Mouse (Mus musculus): ENCODE results near the gene Mrpl58. TPM values are rescaled to one million over a fixed set of nuclear protein-coding genes. Genes with fewer than 3 reads are reported as not detected.

Gene Mrpl58
- polyA plus RNA-seq (2017; shearing (Covaris generic)) = 162 TPM

DNA sequence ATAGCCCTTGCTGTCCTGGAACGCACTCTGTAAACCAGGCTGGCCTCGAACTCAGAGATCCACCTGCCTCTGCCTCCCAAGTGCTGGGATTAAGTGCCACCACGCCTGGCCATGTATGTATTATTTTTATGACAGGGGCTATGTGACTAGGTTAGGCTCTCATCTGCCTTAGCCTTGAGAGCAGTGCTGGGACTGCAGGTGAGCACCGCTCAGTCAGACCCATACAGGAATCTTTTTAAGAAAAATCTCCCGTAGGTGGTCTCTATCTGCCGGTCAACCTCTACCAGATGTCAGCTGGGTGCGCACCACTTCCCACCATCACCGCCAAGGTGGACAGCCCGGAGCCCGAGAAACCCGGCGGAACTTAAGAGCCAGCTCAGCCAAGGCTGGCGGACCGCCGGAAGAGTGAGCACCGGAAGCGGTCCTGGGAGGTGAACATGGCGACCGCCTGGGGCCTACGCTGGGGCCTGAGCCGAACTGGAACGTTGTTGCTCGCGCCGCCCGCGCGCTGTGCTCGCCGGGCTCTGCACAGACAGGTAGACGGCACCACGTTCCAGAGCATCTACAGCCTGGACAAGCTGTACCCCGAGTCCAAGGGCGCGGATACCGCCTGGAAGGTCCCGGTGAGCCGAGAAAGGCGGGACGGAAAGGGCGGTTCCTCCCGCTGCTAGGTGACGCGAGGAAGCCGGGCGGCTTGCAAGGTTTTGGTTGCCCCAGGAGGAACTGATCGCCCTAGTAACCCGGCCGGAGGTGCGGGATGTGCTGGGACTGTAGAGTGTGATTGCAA is at the start of gene Mrpl58:
Gene Mrpl58, plus strand, starts transcription at position 415 of the 787 bp plus-strand sequence.

DNA sequence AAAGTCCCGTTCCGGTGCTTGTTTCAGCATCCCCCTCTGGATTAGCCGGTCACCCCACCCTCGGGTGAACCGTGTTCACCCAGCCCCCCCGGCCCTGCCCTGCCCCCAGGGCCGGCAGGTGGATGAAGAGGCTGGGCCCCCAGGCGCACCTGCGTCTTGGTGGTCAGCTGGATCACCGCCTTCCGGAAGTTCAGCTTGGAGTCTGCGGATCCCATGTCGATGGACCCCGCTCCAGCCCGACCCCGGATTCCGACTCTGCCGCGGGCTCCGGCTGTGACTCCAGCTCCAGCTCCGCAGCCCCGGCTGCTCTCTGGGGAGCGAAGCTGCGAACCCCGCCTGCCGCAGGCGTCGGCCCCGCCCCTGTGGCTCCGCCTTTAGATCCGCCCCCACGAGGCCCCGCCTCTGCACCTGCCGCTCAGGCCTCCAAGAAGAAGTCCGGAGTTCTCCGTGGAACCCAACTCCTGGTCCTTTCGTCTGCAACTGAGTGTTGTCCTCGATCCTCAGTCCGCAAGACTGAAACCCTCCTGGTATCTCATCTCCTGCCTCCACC is 36.1 kb upstream of the Mrpl58 start, which contains the start of gene Hid1:
Gene Hid1, minus strand, starts transcription at position 362 of the 550 bp plus-strand sequence.

DNA sequence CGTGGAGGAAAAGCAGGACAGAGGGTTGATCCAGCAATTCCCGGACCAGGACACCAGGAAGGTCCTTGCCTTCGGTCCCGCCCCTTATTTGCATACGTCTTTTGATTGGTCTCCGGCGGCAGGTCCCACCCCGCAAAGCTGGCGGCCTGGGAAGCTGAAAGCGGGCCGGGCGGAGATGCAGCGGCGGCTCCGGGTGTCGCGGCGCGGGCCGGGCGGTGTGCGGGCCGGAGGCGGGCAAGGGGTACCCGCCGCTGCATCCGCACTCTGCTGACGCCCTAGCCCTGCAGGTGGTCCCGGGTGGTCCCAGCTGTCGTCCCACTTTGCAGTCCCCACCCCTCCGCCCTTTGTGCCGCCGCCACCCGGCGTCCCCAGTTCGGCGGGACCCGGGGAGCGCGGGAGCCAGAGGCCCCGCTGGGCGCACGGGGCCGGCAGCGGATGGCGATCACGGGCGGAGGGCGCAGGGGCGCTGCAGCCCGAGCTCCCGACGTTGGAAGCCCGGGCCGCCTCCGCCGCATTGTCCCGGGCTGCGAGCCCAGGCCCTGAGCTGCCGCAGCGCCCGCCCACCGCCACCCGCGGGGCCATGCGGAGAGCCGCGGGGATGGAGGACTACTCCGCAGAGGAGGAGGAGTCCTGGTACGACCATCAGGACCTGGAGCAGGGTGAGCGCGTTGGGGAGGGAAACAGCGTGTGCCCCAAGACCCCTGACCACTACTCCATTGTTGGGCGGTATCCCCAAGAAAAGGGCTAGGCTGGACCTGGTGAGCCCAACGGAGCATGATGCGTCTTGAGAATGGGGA is 21.6 kb upstream of the Mrpl58 start, which contains the start of gene Cdr2l:
Gene Cdr2l, plus strand, starts transcription at position 174 of the 797 bp plus-strand sequence.

DNA sequence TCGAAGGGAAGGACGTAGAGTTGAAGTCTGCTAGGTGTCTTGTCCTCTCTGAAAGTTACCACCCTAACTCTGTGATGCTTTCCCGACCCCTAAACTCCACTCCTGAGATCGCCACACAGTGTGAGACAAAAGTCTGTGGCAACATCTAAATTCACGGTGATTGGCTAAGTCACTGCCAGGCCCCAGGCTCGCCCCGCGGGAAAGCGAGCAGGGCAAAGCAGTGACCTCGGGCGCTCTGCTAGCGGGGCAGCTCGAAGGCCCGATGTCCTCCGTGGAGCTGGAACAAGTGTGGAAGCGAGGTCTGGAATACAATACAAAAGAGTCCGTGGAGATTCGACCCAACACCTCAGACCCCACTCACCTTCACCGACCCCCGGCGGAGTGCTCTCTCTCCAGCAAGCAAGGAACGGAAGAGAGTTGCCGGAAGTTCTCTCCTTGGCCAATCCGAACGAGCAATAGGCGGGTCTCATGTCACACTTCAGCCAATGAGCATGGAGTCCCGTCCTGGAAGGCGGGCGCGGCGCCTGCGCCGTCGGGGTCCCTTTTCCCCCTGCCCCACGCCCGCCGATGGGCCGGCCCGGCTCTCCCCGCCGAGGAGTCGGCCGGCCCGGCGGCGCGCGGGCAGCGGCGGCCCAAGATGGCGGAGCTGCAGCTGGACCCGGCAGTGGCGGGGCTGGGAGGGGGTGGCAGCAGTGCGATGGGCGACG is 16.1 kb downstream of the Mrpl58 start, which contains the start of the genes Atp5h and Kctd2:
Gene Atp5h, minus strand, starts transcription at position 432 of the 707 bp plus-strand sequence.
Gene Kctd2, plus strand, starts transcription at position 598 of the 707 bp plus-strand sequence.

DNA sequence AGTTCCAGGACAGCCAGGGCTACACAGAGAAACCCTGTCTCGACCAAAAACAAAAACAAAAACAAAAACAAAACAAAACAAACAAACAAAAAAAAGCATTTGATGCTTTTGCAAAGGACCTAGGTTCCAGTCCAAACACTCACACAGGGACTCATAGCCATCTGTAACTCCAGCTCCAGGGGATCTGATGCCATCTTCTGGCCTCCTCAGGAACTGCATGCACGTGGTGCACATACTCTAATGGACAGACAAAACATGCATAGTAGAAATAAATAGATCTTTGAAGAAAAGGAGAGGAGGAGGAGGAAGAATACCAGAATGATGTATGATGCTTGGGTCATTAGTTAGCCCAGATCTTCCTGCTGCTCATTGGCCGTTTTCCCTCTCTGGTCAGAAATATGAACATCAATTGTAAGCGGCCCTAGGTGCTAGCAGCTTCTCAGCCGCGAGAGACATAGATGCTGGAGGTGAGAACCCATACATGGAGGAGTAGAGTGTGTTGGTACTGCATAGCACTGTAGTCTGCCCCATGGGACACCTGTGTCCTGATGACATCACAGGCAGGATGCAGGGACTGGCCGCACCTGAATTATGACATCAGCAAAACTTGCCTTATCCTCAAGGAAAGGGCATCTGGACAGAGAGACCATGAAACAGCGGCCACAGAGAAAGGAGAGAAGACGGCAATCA is 36.5 kb downstream of the Mrpl58 start, which contains the start of gene Trim80:
Gene Trim80, plus strand, starts transcription at position 640 of the 690 bp plus-strand sequence.

Other genes with a start within 250 kb of the Mrpl58 start
- gene Slc9a3r1, start 240.4 kb upstream of the Mrpl58 start, polyA plus RNA-seq (2017; shearing (Covaris generic)) = 595 TPM
- gene Tmem104, start 216.3 kb upstream of the Mrpl58 start, polyA plus RNA-seq (2017; shearing (Covaris generic)) = 18.1 TPM
- gene Nat9, start 215.9 kb upstream of the Mrpl58 start, polyA plus RNA-seq (2017; shearing (Covaris generic)) = 15.8 TPM
- not detected for gene Grin2c, start 136.5 kb upstream of the Mrpl58 start, polyA plus RNA-seq (2017; shearing (Covaris generic))
- 39.5 TPM for gene Fdxr, start 126.7 kb upstream of the Mrpl58 start, polyA plus RNA-seq (2017; shearing (Covaris generic))
- 1.1 TPM for gene Fads6, start 106.1 kb upstream of the Mrpl58 start, polyA plus RNA-seq (2017; shearing (Covaris generic))
- gene Otop2, start 96.6 kb upstream of the Mrpl58 start, polyA plus RNA-seq (2017; shearing (Covaris generic)) = not detected
- gene Ush1g, start 81.7 kb upstream of the Mrpl58 start, polyA plus RNA-seq (2017; shearing (Covaris generic)) = not detected
- not detected for gene Otop3, start 69.0 kb upstream of the Mrpl58 start, polyA plus RNA-seq (2017; shearing (Covaris generic))
- gene Hid1, start 36.0 kb upstream of the Mrpl58 start, polyA plus RNA-seq (2017; shearing (Covaris generic)) = 8.4 TPM
- not detected for gene Cdr2l, start 21.8 kb upstream of the Mrpl58 start, polyA plus RNA-seq (2017; shearing (Covaris generic))
- 711 TPM for gene Atp5h, start 16.2 kb downstream of the Mrpl58 start, polyA plus RNA-seq (2017; shearing (Covaris generic))
- gene Kctd2, start 16.4 kb downstream of the Mrpl58 start, polyA plus RNA-seq (2017; shearing (Covaris generic)) = 4.6 TPM
- gene Trim80, start 36.8 kb downstream of the Mrpl58 start, polyA plus RNA-seq (2017; shearing (Covaris generic)) = not detected
- gene Slc16a5, start 58.7 kb downstream of the Mrpl58 start, polyA plus RNA-seq (2017; shearing (Covaris generic)) = 11.0 TPM
- 120 TPM for gene Armc7, start 71.9 kb downstream of the Mrpl58 start, polyA plus RNA-seq (2017; shearing (Covaris generic))
- gene Nt5c, start 88.1 kb downstream of the Mrpl58 start, polyA plus RNA-seq (2017; shearing (Covaris generic)) = 367 TPM
- gene Jpt1, start 110.6 kb downstream of the Mrpl58 start, polyA plus RNA-seq (2017; shearing (Covaris generic)) = 685 TPM
- 796 TPM for gene Sumo2, start 132.5 kb downstream of the Mrpl58 start, polyA plus RNA-seq (2017; shearing (Covaris generic))
- gene Nup85, start 160.7 kb downstream of the Mrpl58 start, polyA plus RNA-seq (2017; shearing (Covaris generic)) = 102 TPM
- 71.9 TPM for gene Mrps7, start 200.2 kb downstream of the Mrpl58 start, polyA plus RNA-seq (2017; shearing (Covaris generic))
- 67.8 TPM for gene Gga3, start 200.3 kb downstream of the Mrpl58 start, polyA plus RNA-seq (2017; shearing (Covaris generic))
- 228 TPM for gene Mif4gd, start 209.2 kb downstream of the Mrpl58 start, polyA plus RNA-seq (2017; shearing (Covaris generic))
- gene Slc25a19, start 224.5 kb downstream of the Mrpl58 start, polyA plus RNA-seq (2017; shearing (Covaris generic)) = 86.8 TPM